Mouse (Mus musculus): ENCODE results near the gene Sel1l.

The Sel1l gene

GRCm38 (mm10) chr12:91779004-91779365 is 70.0 kb downstream of the Sel1l start:
- DNase-seq (ENCODE audit: low spot score in 2 of 2), result peak; percentile 71 to 79

- DNase-seq (ENCODE audit: low spot score in 2 of 2), result peak; percentile 25 to 44
Measured at GRCm38 (mm10) chr12:91778211-91779003, 70.5 kb downstream of the Sel1l start.

- no peak for DNase-seq (ENCODE audit: low spot score in 2 of 2)
Measured at GRCm38 (mm10) chr12:91776342-91776741, 72.6 kb downstream of the Sel1l start.

GRCm38 (mm10) chr12:91774811-91775284 is 74.1 kb downstream of the Sel1l start:
- DNase-seq (ENCODE audit: low spot score in 2 of 2), result no peak

GRCm38 (mm10) chr12:91768871-91769270 is 80.1 kb downstream of the Sel1l start:
- DNase-seq (ENCODE audit: low spot score in 2 of 2), result no peak

GRCm38 (mm10) chr12:91768176-91768575 is 80.8 kb downstream of the Sel1l start:
- DNase-seq (ENCODE audit: low spot score in 2 of 2), result no peak

- DNase-seq (ENCODE audit: low spot score in 2 of 2), result peak in 1 of 2 experiments; percentile 25
Measured at GRCm38 (mm10) chr12:91766338-91767107, 82.4 kb downstream of the Sel1l start.

GRCm38 (mm10) chr12:91765504-91765903 is 83.5 kb downstream of the Sel1l start:
- DNase-seq (ENCODE audit: low spot score in 2 of 2), result no peak

GRCm38 (mm10) chr12:91765054-91765453 is 83.9 kb downstream of the Sel1l start:
- DNase-seq (ENCODE audit: low spot score in 2 of 2), result peak in 1 of 2 experiments; percentile 13

- no peak for DNase-seq (ENCODE audit: low spot score in 2 of 2)
Measured at GRCm38 (mm10) chr12:91764471-91764870, 84.5 kb downstream of the Sel1l start.

GRCm38 (mm10) chr12:91759836-91760235 is 89.1 kb downstream of the Sel1l start:
- DNase-seq (ENCODE audit: low spot score in 2 of 2), result no peak

GRCm38 (mm10) chr12:91757854-91758562 is 90.9 kb downstream of the Sel1l start:
- DNase-seq (ENCODE audit: low spot score in 2 of 2), result no peak

GRCm38 (mm10) chr12:91756562-91757166 is 92.3 kb downstream of the Sel1l start:
- no peak for DNase-seq (ENCODE audit: low spot score in 2 of 2)
